In genomic region chr6:141403943-141404342, GRCm38 (mm10) we compare ENCODE assay signal across 28 mouse cellular contexts.
DNase-seq lines count a peak whose midpoint lies in the region; ATAC-seq and TF ChIP-seq lines count a peak whose summit lies in the region.
"Had no signal": no experiment of that assay in that cellular context is flagged by ENCODE, and none has a peak within 500 bp of the region (broad histone marks: within the 10 kb centered on the region; RNA-seq: fewer than 3 reads in every experiment).

No protein-coding gene starts in this region.

- peak; percentile 19 to 26 for DNase-seq in cerebellum, postnatal 10 days
- DNase-seq in cerebellum, adult 2 months, result no peak
- DNase-seq in forebrain, embryonic 10.5 days (ENCODE audit: extremely low spot score, low spot score), result no peak
- no peak for DNase-seq in neural tube, embryonic 10.5 days (ENCODE audit: extremely low spot score, low spot score)
- no peak for DNase-seq in frontal cortex, postnatal 14 days (ENCODE audit: low spot score in 2 of 2)
- DNase-seq: adrenal gland, adult 2 months; adrenal gland, postnatal 36 days; cerebellum, adult 8-10 months; cerebellum, postnatal 36 days; gastrocnemius, postnatal 14 days; heart, postnatal 14 days; kidney, adult 11 months; kidney, postnatal 4 days; right cerebral cortex, postnatal 14 days had no signal

- TF ChIP-seq CTCF in cerebellum, adult 2 months (IDR thresholded peaks at IDR 0.05; ENCODE audit: borderline replicate concordance, insufficient read depth, low read depth, low read length), result no peak

- no peak for TF ChIP-seq POLR2A in cerebellum, adult 2 months (IDR thresholded peaks at IDR 0.05; ENCODE audit: borderline replicate concordance, insufficient read depth, low read length)

- no peaks in the 10 kb centered on the region for H3K27me3 ChIP-seq in cerebellum, adult 2 months (ENCODE audit: control insufficient read depth, insufficient read depth, low read length)
- no peaks in the 10 kb centered on the region for H3K27me3 ChIP-seq in forebrain, embryonic 13.5 days
- H3K27me3 ChIP-seq in forebrain, embryonic 10.5 days (ENCODE audit: poor library complexity, severe bottlenecking), result no peaks in the 10 kb centered on the region
- H3K27me3 ChIP-seq in neural tube, embryonic 15.5 days (replicated peaks), result no peaks in the 10 kb centered on the region
- H3K27me3 ChIP-seq: CH12.LX; hindbrain, embryonic 15.5 days; kidney, embryonic 15.5 days; limb, embryonic 13.5 days; lung, embryonic 15.5 days; neural tube, embryonic 12.5 days; stomach, embryonic 15.5 days had no signal

- no peak overlapping the region for H3K4me2 ChIP-seq in forebrain, embryonic 13.5 days
- H3K4me2 ChIP-seq in neural tube, embryonic 15.5 days, result no peak overlapping the region
- H3K4me2 ChIP-seq: hindbrain, embryonic 15.5 days; kidney, embryonic 15.5 days; limb, embryonic 13.5 days; liver, embryonic 11.5 days; lung, embryonic 15.5 days; neural tube, embryonic 12.5 days; stomach, embryonic 15.5 days had no signal

- no peak overlapping the region for H3K9ac ChIP-seq in forebrain, embryonic 13.5 days
- H3K9ac ChIP-seq in neural tube, embryonic 15.5 days (replicated peaks), result no peak overlapping the region
- H3K9ac ChIP-seq: hindbrain, embryonic 15.5 days; kidney, embryonic 15.5 days; limb, embryonic 13.5 days; lung, embryonic 15.5 days; neural tube, embryonic 12.5 days; stomach, embryonic 15.5 days had no signal

- H3K9me3 ChIP-seq in forebrain, embryonic 13.5 days (replicated peaks), result no peaks in the 10 kb centered on the region
- H3K9me3 ChIP-seq in forebrain, embryonic 10.5 days, result no peaks in the 10 kb centered on the region
- H3K9me3 ChIP-seq in neural tube, embryonic 15.5 days (replicated peaks), result no peaks in the 10 kb centered on the region
- H3K9me3 ChIP-seq: hindbrain, embryonic 10.5 days; hindbrain, embryonic 15.5 days; kidney, embryonic 15.5 days; limb, embryonic 13.5 days; lung, embryonic 15.5 days; midbrain, embryonic 10.5 days; neural tube, embryonic 12.5 days; stomach, embryonic 15.5 days had no signal

- no peak overlapping the region for H3K4me3 ChIP-seq in cerebellum, adult 2 months (replicated peaks; ENCODE audit: insufficient read depth, low read depth, low read length)
- H3K4me3 ChIP-seq in forebrain, embryonic 13.5 days, result no peak overlapping the region
- H3K4me3 ChIP-seq in forebrain, embryonic 10.5 days, result no peak overlapping the region
- no peak overlapping the region for H3K4me3 ChIP-seq in neural tube, embryonic 15.5 days (replicated peaks)
- H3K4me3 ChIP-seq: hindbrain, embryonic 10.5 days; hindbrain, embryonic 15.5 days; kidney, embryonic 15.5 days; limb, embryonic 13.5 days; lung, embryonic 15.5 days; midbrain, embryonic 10.5 days; neural tube, embryonic 12.5 days; stomach, embryonic 15.5 days had no signal

- WGBS in cerebellum, adult 2 months, result 70% methylated on average over 2 of the region's 2 CpGs
- 53% methylated on average over 2 of the region's 2 CpGs for WGBS in forebrain, embryonic 13.5 days
- WGBS in forebrain, embryonic 10.5 days, result 74% methylated on average over 2 of the region's 2 CpGs
- WGBS in neural tube, embryonic 15.5 days, result 59% methylated on average over 2 of the region's 2 CpGs

- no peaks in the 10 kb centered on the region for H3K36me3 ChIP-seq in forebrain, embryonic 13.5 days (ENCODE audit: poor library complexity, severe bottlenecking)
- no peaks in the 10 kb centered on the region for H3K36me3 ChIP-seq in forebrain, embryonic 10.5 days (replicated peaks)
- H3K36me3 ChIP-seq in neural tube, embryonic 15.5 days, result no peaks in the 10 kb centered on the region
- H3K36me3 ChIP-seq: hindbrain, embryonic 10.5 days; hindbrain, embryonic 15.5 days; kidney, embryonic 15.5 days; limb, embryonic 13.5 days; lung, embryonic 15.5 days; midbrain, embryonic 10.5 days; neural tube, embryonic 12.5 days; stomach, embryonic 15.5 days had no signal

- H3K4me1 ChIP-seq in cerebellum, adult 2 months (ENCODE audit: control insufficient read depth, insufficient read depth, low read length), result no peaks in the 10 kb centered on the region
- H3K4me1 ChIP-seq in forebrain, embryonic 13.5 days, result peaks cover 10% of the 10 kb centered on the region
- no peaks in the 10 kb centered on the region; the same call in 1 of the 2 replicates for H3K4me1 ChIP-seq in forebrain, embryonic 10.5 days
- H3K4me1 ChIP-seq in neural tube, embryonic 15.5 days, result peaks cover 6% of the 10 kb centered on the region
- H3K4me1 ChIP-seq: hindbrain, embryonic 15.5 days; neural tube, embryonic 12.5 days; stomach, embryonic 15.5 days had no signal

- ATAC-seq in forebrain, embryonic 13.5 days, result peak; percentile 82; the same call in 1 of the 2 replicates
- 0 out of 2 replicates have a peak, but pooled peaks have one; percentile 41 for ATAC-seq in neural tube, embryonic 15.5 days (ENCODE audit: low FRiP score)
- ATAC-seq: activated CD4-positive, CD25-positive, alpha-beta regulatory T cell, adult 4 months; inflammation-experienced regulatory T-cells, adult 6 months had no signal

- no peak overlapping the region for H3K27ac ChIP-seq in cerebellum, adult 2 months (ENCODE audit: insufficient read depth, low read length)
- no peak overlapping the region for H3K27ac ChIP-seq in forebrain, embryonic 13.5 days
- no peak overlapping the region for H3K27ac ChIP-seq in forebrain, embryonic 10.5 days
- H3K27ac ChIP-seq in neural tube, embryonic 15.5 days (replicated peaks), result no peak overlapping the region
- H3K27ac ChIP-seq: hindbrain, embryonic 10.5 days; hindbrain, embryonic 15.5 days; kidney, embryonic 15.5 days; limb, embryonic 13.5 days; lung, embryonic 15.5 days; midbrain, embryonic 10.5 days; neural tube, embryonic 12.5 days; stomach, embryonic 15.5 days had no signal

Comparison
In these comparisons a context has a peak if more than half of its experiments do, and no peak if none do; other contexts are left out.
1. DNase-seq: peak in cerebellum, postnatal 10 days (2 of 2); none in cerebellum, adult 2 months (0 of 2), forebrain, embryonic 10.5 days (single experiment), neural tube, embryonic 10.5 days (single experiment) and frontal cortex, postnatal 14 days (0 of 2).